Mouse (Mus musculus) myocyte (in vitro differentiated cells): Measurements from ENCODE around the gene Fggy.

Experiments
- E2F4 ChIP-seq: IDR thresholded peaks from one replicate; pipeline ENCODE4 v1.6.1; 2011; ENCODE audit warnings: mild to moderate bottlenecking, control low read depth, moderate library complexity; ENCODE audit not compliant: insufficient read depth
- MYOG ChIP-seq, 3 experiments: IDR thresholded peaks; one replicate each; pipeline ENCODE4 v1.6.1; 2011; ENCODE audit warnings: control low read depth in 2 of 3, low read depth in 2 of 3, mild to moderate bottlenecking in 2 of 3; ENCODE audit not compliant: insufficient read length in 2 of 3, control insufficient read depth in 1 of 3, insufficient read depth in 1 of 3
- POLR2A ChIP-seq: IDR thresholded peaks from one replicate; pipeline ENCODE4 v1.6.1; 2011; ENCODE audit warnings: low read depth, mild to moderate bottlenecking, control low read depth, moderate library complexity; ENCODE audit not compliant: insufficient read length
- POLR2AphosphoS2 ChIP-seq: IDR thresholded peaks from one replicate; pipeline ENCODE4 v1.6.1; 2011; ENCODE audit warnings: low read depth, control low read depth; ENCODE audit not compliant: insufficient read length
- USF1 ChIP-seq: IDR thresholded peaks from one replicate; pipeline ENCODE4 v1.6.1; 2011; ENCODE audit warnings: low read depth, mild to moderate bottlenecking, control low read depth, moderate library complexity

- TF ChIP-seq POLR2A (no peak), MYOG (IDR thresholded peaks at IDR 0.05; ENCODE audit: control insufficient read depth in 1 of 3, insufficient read depth in 1 of 3, insufficient read length in 2 of 3, low read depth in 2 of 3) (no peak), E2F4 (no peak), USF1 (no peak), POLR2AphosphoS2 (no peak)
These were observed 91.7 kb downstream of the Fggy start for GRCm38 (mm10) chr4:95648801-95649551.
